In genomic region chr1:136345454-136346372, GRCm38 (mm10) we compare ENCODE assay signal across 8 mouse cellular contexts. TPM values are rescaled to one million over a fixed set of nuclear protein-coding genes. Genes with fewer than 3 reads are reported as not detected.
DNase-seq lines count a peak whose midpoint lies in the region; ATAC-seq lines count a peak whose summit lies in the region.

TSS of gene Camsap2 (minus strand) at chr1:136346104.

- H3K27me3 ChIP-seq in heart, embryonic 14.5 days (ENCODE audit: control insufficient read depth, insufficient read depth, low read length), result no peaks in the 10 kb centered on the region
- peaks cover 4% of the 10 kb centered on the region for H3K27me3 ChIP-seq in liver, embryonic 13.5 days
- H3K27me3 ChIP-seq in stomach, embryonic 14.5 days (ENCODE audit: control insufficient read depth, insufficient read depth, low read length), result no peaks in the 10 kb centered on the region

- H3K9ac ChIP-seq in heart, embryonic 14.5 days (ENCODE audit: low read length), result peak within 1 kb of the TSS; percentile 82
- peak within 1 kb of the TSS; percentile 97 for H3K9ac ChIP-seq in liver, embryonic 13.5 days
- H3K9ac ChIP-seq in stomach, embryonic 14.5 days (replicated peaks; ENCODE audit: low read depth, low read length), result peak within 1 kb of the TSS; percentile 94

- peaks cover 8 to 19% of the 10 kb centered on the region in 2 experiments for H3K4me1 ChIP-seq in heart, embryonic 14.5 days (ENCODE audit: control insufficient read depth in 2 of 2, insufficient read depth in 2 of 2, low read length in 2 of 2)
- peaks cover 71% of the 10 kb centered on the region for H3K4me1 ChIP-seq in liver, embryonic 13.5 days (replicated peaks)
- peaks cover 13% of the 10 kb centered on the region for H3K4me1 ChIP-seq in stomach, embryonic 14.5 days (ENCODE audit: control insufficient read depth, insufficient read depth, low read length)

- peak within 1 kb of the TSS; percentile 67 to 87 for H3K4me3 ChIP-seq in heart, embryonic 14.5 days (ENCODE audit: control insufficient read depth in 1 of 2, insufficient read depth in 1 of 2, low read depth in 1 of 2, low read length in 2 of 2)
- peak within 1 kb of the TSS; percentile 93 for H3K4me3 ChIP-seq in liver, embryonic 13.5 days (replicated peaks)
- peak within 1 kb of the TSS; percentile 93 for H3K4me3 ChIP-seq in stomach, embryonic 14.5 days (ENCODE audit: low read depth, low read length)

- H3K4me2 ChIP-seq in heart, embryonic 14.5 days (ENCODE audit: low read length), result peak within 1 kb of the TSS; percentile 87
- peak within 1 kb of the TSS; percentile 90 for H3K4me2 ChIP-seq in liver, embryonic 13.5 days
- peak within 1 kb of the TSS; percentile 59 for H3K4me2 ChIP-seq in stomach, embryonic 14.5 days (replicated peaks; ENCODE audit: low read depth, low read length)

- WGBS in heart, embryonic 14.5 days, result under 1% methylated on average over 110 of the region's 121 CpGs
- WGBS in liver, embryonic 13.5 days (ENCODE audit: insufficient replicate concordance), result under 1% methylated on average over 121 of the region's 121 CpGs
- under 1% methylated on average over 110 of the region's 121 CpGs for WGBS in stomach, embryonic 14.5 days

- peak; percentile 92 for ATAC-seq in heart, embryonic 14.5 days (ENCODE audit: insufficient number of reproducible peaks, insufficient read depth, low FRiP score, low read depth)
- ATAC-seq in liver, embryonic 13.5 days (ENCODE audit: low read depth), result peak; percentile 91
- ATAC-seq in stomach, embryonic 14.5 days (ENCODE audit: insufficient number of reproducible peaks, insufficient read depth, low FRiP score, low read depth), result peak; percentile 96

- H3K9me3 ChIP-seq in heart, embryonic 14.5 days (ENCODE audit: control insufficient read depth, low read length), result no peaks in the 10 kb centered on the region
- no peaks in the 10 kb centered on the region for H3K9me3 ChIP-seq in liver, embryonic 13.5 days (replicated peaks)
- H3K9me3 ChIP-seq in stomach, embryonic 14.5 days (ENCODE audit: control insufficient read depth, low read depth, low read length), result no peaks in the 10 kb centered on the region

- H3K36me3 ChIP-seq in heart, embryonic 14.5 days (ENCODE audit: control insufficient read depth, insufficient read depth, low read length), result no peaks in the 10 kb centered on the region
- H3K36me3 ChIP-seq in liver, embryonic 13.5 days, result peaks cover 14% of the 10 kb centered on the region; the same call in 1 of the 2 replicates
- no peaks in the 10 kb centered on the region for H3K36me3 ChIP-seq in stomach, embryonic 14.5 days (ENCODE audit: control insufficient read depth, insufficient read depth, low read length)

- H3K27ac ChIP-seq in heart, embryonic 14.5 days (replicated peaks in 1 of 2; ENCODE audit: control insufficient read depth in 1 of 2, insufficient read depth in 1 of 2, low read depth in 2 of 2, low read length in 2 of 2), result peak within 1 kb of the TSS; percentile 92 to 93
- H3K27ac ChIP-seq in liver, embryonic 13.5 days, result peak within 1 kb of the TSS; percentile 98
- H3K27ac ChIP-seq in stomach, embryonic 14.5 days (ENCODE audit: low read length), result peak within 1 kb of the TSS; percentile 95

- peak; percentile 85 to 89 for DNase-seq in CD8-positive naive resting alpha-beta T cell, adult 2 months (ENCODE audit: low read depth in 2 of 2, low spot score in 2 of 2)
- peak; percentile 88 for DNase-seq in c-Kit-negative CD71-positive TER-119-positive erythroid progenitor cells, embryonic 14.5 days (ENCODE audit: low read depth, low spot score)
- peak; percentile 70 for DNase-seq in fibroblast of lung, adult 2 months (ENCODE audit: low read depth)
- peak; percentile 98 for DNase-seq in kidney, postnatal 14 days
- peak; percentile 92 for DNase-seq in liver, embryonic 13.5 days
- peak; percentile 87 to 91 for DNase-seq in natural killer cell, adult 2 months (ENCODE audit: low spot score in 2 of 2)

RNA-seq across cellular contexts. Expression of gene Camsap2, which starts in this region (rescaled TPM):
- 12.8 and 13.0 TPM in 2 replicates for polyA plus RNA-seq in heart, embryonic 14.5 days (2014; fragmentation: Nextera tagmentation; extraction: Ambion mirVana)
- polyA plus RNA-seq in liver, embryonic 13.5 days (2015; fragmentation: Nextera tagmentation; extraction: Ambion mirVana), result 5.8 and 7.0 TPM in 2 replicates
- 17.4 and 17.6 TPM in 2 replicates for polyA plus RNA-seq in stomach, embryonic 14.5 days (2014; fragmentation: Nextera tagmentation; extraction: Ambion mirVana)

Comparison
In these comparisons a context has a peak if more than half of its experiments do, and no peak if none do; other contexts are left out.
1. Peak in every context shown above with its lines: DNase-seq, ATAC-seq, H3K4me3 ChIP-seq and H3K27ac ChIP-seq.